Mouse (Mus musculus) lung, embryonic 15.5 days (tissue): ENCODE data around the gene Efl1. TPM values are rescaled to one million over a fixed set of nuclear protein-coding genes. Genes with fewer than 3 reads are reported as not detected.

ENCODE experiments used
- polyA plus RNA-seq: library from polyadenylated mRNA; unstranded; fragments of >200 nt; fragmentation: Nextera tagmentation; extraction: Ambion mirVana; gene quantifications from 2 replicates; pipeline ENCODE4 v1.2.1, GENCODE M21; 2015

Efl1 gene
- polyA plus RNA-seq, 1 experiment from 2014 or later, result 20.7 TPM

Other genes starting within 250 kb of the Efl1 start
- 5.7 and 9.3 TPM in 2 replicates for gene Saxo2, start 86 bp upstream of the Efl1 start, polyA plus RNA-seq
- 11.0 and 12.0 TPM in 2 replicates for gene Mex3b, start 218.7 kb downstream of the Efl1 start, polyA plus RNA-seq